In the genomic region with DNA sequence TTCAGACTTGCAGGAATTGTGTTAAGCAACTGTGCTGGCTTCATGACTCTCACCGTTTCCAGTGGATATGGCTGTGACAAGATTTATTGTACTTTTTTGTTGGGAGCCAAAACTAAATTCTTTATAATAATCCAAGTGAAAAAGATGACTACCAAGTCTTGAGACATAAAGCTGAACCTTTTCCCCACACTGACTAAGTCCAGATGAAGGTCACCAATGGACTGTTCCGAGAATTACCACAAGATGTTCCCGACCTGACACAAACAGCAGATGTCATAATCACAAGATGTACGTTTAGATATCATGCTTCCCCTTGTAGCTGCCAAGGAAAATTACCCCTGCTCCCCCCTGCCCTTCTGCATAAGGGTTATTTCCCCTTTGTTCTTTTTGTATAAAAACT, we compare ENCODE assay signal across 19 mouse cellular contexts.
A peak's percentile ranks its signal among the peaks of the same experiment; 100 is the strongest.
DNase-seq lines count a peak whose midpoint lies in the region; ATAC-seq lines count a peak whose summit lies in the region.
"Had no signal": no experiment of that assay in that cellular context is flagged by ENCODE, and none has a peak within 500 bp of the region (broad histone marks: within the 10 kb centered on the region; RNA-seq: fewer than 3 reads in every experiment).

No protein-coding gene starts in this region.

- ATAC-seq in CD4-positive, CD25-positive, alpha-beta regulatory T cell, adult 4 months: no peak
- ATAC-seq: activated CD4-positive, CD25-positive, alpha-beta regulatory T cell, adult 4 months; forebrain, embryonic 14.5 days; forebrain, embryonic 16.5 days; Patski had no signal

- peak; percentile 3 for DNase-seq in adrenal gland, adult 2 months
- no peak for DNase-seq in adrenal gland, postnatal 25 days
- peak; percentile 51 for DNase-seq in 3T3-L1 (ENCODE audit: low read depth, low spot score)
- peak; percentile 1 for DNase-seq in 416B (ENCODE audit: low read depth)
- DNase-seq in adipocyte (ENCODE audit: low spot score): peak; percentile 73
- DNase-seq in thymus, adult 18-20 months: no peak
- DNase-seq: cerebellum, adult 11 months; cerebellum, adult 18-20 months; cerebellum, adult 8-10 months; cerebellum, adult 9-11 months; cerebellum, postnatal 14 days; cerebellum, postnatal 36 days; embryo, embryonic 11 days; gastrocnemius, adult 2 months had no signal

Comparison
In these comparisons a context has a peak if more than half of its experiments do, and no peak if none do; other contexts are left out.
1. DNase-seq: peak in adrenal gland, adult 2 months (single experiment), 3T3-L1 (single experiment), 416B (single experiment) and adipocyte (single experiment); none in adrenal gland, postnatal 25 days (single experiment) and thymus, adult 18-20 months (0 of 2).